Mouse (Mus musculus) thymus, postnatal 10 days (tissue): Measurements from ENCODE around the gene Znhit6.

ENCODE experiments used
- DNase-seq, 2 experiments: peaks; one replicate each; pipeline ENCODE4 v3.0.0; 2021; ENCODE audit warnings: low spot score in 2 of 2

The Znhit6 gene

DNA sequence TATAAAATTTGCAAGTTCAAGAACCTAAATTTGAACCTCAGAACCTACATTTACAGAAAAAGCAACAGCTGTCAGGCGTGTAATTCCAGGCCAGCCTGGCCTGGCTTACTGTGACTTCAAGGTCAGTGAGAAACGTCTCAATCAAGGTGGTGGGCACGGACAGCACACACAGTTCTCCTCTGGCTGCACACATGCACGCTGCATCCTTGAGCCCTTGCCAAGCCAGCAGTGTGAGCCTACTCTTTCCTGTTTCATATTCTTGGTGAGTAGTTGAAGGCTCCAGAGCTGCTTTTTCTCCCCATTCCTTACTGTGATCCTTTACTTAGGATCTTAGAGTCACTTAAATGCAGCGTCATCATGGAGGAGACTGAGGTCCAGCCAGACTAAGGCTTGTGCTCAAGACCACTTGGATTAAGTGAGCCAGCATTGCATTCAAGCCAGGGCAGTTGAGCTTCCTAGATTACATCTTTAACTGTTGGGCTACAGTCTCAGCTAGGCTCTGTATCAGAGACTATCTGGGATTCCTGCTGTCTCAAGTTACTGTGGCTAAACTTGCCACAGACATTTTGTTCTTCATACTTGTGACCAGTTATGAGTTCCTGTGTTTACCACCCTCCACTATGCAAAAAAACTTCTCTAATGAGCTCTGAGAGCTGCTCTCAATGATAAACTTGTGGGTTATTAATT, 29.6 kb downstream of the Znhit6 start:
- DNase-seq: no peak

GRCm38 (mm10) chr3:145608320-145608719, 32.3 kb downstream of the Znhit6 start:
- DNase-seq: no peak

- peak in 1 of 2 experiments; percentile 8 for DNase-seq
Measured at GRCm38 (mm10) chr3:145612662-145613061, 36.7 kb downstream of the Znhit6 start.

DNA sequence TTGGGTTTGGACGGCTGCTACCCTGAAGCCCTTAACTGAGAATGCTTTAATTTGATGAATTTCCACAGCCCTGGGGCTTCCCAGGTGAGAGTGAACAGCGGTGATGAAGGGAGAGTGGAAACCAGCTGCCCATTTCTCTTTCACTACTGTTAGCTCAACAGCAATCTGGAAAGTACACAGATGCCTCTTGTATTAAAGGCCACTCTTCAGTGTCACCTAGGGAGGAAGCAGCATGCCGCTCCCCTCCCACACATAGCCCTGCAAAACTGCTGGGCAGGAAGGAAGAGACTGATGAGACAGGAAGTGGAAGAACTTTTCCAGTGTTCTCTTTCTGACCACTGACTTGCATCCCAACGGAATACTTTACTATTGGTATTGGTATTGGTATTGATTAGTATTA, 37.2 kb downstream of the Znhit6 start:
- DNase-seq: no peak

DNA sequence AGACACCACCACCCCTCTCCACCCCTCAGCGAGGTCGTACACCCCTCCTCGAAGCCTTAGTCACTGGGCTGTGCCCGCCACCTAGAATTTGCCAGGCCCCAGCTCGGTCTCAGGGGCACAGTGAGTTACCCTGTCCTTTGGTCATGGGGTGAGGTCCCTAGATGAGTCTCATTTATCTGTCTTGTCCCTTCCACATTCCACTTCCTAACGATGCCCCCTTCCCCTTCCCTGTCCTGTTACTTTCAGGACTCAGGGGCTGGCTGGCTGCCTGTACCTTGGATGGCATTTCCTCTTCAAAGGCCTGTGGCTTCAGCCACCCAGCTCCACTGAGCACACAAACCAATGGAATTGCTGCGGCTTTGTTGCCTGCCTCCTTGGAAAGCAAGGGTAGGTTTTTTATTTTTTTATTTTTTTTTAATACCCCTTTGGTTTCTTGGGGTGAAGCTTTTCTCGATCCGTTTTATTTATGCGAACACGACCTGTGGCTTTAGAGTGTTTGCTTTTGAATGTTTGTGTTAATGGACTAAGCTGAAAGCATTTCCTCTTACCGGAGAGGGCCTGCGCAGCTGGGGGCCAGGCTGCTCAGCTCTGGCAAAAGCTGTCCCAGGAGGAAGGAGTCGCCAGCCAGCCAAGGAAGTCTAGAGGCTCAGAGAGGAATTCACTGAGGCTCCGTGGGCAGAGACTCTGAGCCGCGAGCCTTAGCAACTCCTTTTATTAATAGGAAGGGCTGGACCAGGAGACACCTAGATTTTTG, 38.5 kb downstream of the Znhit6 start:
- DNase-seq: no peak

- no peak for DNase-seq
Measured at GRCm38 (mm10) chr3:145618299-145618698, 42.3 kb downstream of the Znhit6 start.

DNA sequence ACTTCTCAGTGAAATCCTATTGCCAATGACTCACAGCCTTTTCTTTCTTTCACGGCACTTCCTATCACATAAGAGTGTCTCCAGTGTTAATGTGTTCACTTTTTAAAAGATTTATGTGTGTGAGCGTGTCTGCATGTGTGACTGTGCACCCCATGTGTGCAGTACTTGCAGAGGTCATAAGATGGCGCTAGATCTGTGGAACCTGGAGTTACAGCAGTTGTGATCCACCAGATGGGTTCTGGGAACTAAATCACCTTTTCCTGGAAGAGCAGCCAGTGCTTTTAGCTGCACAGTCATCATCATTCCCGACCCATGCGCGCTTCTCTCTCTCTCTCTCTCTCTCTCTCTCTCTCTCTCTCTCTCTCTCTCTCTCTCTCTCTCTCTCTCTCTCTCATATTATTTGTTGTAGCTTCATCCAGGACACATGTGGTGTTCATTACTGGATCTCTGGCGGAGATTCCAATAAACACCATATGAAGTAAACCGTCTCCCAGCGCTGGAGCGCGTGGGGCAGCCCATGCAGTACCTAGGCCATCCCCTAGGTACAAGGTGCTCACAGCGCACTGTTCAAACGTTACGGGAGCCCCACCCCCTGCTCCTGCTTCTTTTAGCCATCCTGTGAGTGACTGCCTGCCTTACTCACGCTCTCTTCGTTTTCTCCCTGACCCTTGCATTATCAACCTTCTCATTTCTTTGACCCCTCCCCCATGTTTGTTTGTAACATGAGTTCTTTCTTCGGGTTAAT, 43.8 kb downstream of the Znhit6 start:
- DNase-seq: no peak

GRCm38 (mm10) chr3:145621209-145621608, 45.2 kb downstream of the Znhit6 start:
- DNase-seq: no peak

DNA sequence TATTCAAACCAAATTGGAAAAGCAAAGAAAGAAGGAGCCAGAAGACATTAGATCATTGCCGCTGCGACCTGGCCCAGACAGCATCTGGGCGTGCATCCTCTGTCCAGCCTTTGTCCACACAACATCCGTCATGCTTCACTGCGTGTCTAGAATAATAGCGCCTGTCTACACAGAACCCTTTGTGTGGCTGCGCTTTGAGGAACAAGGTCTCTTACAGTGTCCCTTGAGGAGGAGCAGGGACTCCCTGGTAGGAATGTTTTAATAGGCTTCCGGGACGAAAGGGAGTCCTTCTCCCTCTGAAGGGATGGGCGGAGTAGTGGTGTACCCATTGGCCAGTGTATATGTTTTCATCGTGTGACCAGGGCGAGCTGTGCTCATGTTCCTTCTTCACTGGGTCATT, 47.0 kb downstream of the Znhit6 start:
- DNase-seq: no peak

- no peak for DNase-seq
Measured at GRCm38 (mm10) chr3:145624786-145625185, 48.8 kb downstream of the Znhit6 start.

GRCm38 (mm10) chr3:145625546-145625945, 49.5 kb downstream of the Znhit6 start:
- no peak for DNase-seq

DNA sequence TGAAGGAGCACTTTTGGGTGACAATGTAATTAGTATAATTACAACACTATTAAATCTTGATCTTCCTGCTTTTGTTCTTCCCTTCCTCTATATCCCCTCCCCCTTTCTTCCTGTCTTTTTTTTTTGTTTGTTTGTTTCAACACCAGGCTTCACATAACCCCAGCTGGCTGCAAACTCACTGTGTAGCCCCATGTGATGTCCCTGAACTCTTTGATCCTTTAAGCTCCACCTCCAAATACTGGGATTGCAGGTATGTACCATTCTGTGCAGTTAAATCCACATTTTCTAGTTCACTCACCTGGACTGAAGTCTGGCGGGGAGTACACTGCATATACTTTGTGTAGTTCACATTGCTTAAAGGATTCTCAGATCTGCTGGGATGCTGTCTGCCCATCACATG, 50.1 kb downstream of the Znhit6 start:
- no peak for DNase-seq

GRCm38 (mm10) chr3:145627830-145628229, 51.8 kb downstream of the Znhit6 start:
- no peak for DNase-seq

DNA sequence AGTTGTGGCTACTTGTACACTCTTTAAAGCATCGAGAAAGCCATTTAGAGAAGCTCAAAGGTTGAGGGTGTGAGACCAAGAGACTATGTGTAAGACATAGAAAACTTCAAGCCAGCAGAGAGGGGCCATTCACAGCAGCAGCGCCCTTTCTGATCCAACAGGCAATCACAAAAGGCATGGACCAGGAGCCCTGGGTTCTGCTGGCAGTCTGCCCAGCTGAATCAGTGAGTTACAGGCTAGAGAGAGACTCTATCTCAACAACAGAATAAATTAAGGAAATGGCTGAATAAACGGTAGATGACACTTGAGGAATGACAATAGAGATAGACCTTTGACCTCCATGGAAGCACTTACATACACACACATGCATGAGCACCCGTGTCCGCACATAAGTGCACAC, 52.6 kb downstream of the Znhit6 start:
- no peak for DNase-seq

DNA sequence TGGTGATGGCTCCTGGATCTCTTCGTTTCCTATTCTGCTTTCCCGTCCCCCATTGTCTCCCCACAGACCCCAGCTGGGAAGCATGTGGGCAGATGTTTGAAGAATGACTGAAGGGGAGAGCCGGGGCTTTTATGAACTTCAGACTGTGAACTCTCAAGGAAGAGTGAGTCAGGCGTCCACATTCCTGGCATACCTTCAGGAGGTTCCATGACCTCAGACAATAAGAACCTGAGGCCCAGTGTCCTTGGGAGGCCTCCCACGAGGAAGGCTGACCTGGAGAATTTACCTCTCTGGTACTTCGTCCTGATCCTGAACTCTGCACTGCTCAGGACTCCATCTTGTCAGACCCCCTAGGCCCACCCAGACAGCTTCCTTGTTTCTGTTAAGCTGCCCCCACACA, 56.9 kb downstream of the Znhit6 start:
- no peak for DNase-seq

- DNase-seq: no peak
Measured at GRCm38 (mm10) chr3:145634002-145634710, 58.2 kb downstream of the Znhit6 start.

GRCm38 (mm10) chr3:145640170-145640569, 64.2 kb downstream of the Znhit6 start:
- no peak for DNase-seq

- DNase-seq: no peak
Measured at GRCm38 (mm10) chr3:145640583-145640982, 64.6 kb downstream of the Znhit6 start.

GRCm38 (mm10) chr3:145641036-145641685, 65.2 kb downstream of the Znhit6 start:
- DNase-seq: no peak

GRCm38 (mm10) chr3:145641878-145642277, 65.9 kb downstream of the Znhit6 start:
- DNase-seq: no peak

DNA sequence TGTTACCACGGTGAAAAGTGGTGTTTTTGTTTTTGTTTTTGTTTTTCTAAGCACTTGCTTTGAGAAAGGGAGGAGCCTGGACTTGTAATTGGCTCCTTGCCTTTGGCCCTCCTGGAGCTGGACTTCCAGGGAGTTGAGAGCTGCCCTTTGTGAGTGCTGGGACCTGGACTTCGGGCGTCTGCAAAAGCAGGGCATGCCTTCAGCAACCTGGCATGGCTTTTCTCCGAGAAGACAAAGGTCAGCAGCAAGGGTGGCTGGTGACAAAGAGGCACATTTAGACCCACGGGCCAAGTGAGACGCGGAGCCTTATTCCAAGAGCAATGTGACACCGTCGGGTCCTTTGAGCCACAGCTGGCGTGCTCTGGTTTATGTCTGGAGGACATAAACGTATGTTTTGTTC, 66.9 kb downstream of the Znhit6 start:
- DNase-seq: no peak

DNA sequence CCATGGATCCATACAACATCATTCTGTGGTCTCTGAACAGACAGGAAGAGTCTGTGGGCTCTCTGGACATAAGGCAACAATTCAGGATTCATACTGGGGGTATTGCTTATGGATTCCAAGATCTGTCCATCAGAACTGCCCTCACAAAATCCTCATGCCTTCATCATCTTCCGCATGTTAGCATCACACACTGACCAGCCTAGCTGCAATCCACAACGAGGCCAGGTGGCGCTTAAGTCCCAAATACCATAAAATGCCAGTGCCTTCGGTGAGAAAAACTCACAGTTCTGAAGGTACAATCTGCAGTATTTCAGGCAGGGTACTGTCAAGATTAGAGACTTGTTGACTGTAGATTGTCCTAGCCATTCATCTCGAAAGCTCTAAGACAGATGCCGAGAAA, 69.5 kb downstream of the Znhit6 start:
- DNase-seq: no peak
